Mouse (Mus musculus) embryonic fibroblast, embryonic 13.5 days (primary cell): ENCODE results near the gene F930015N05Rik. TPM values are rescaled to one million over a fixed set of nuclear protein-coding genes. Genes with fewer than 3 reads are reported as not detected.

Experiments
- H3K27ac ChIP-seq: 2 replicates; pipeline ENCODE4 v1.5.1; 2012; ENCODE audit warnings: low read length, control low read depth, inconsistent platforms; ENCODE audit not compliant: insufficient read depth
- H3K4me1 ChIP-seq: 2 replicates; pipeline ENCODE4 v1.6.1; 2011; ENCODE audit warnings: low read length; ENCODE audit not compliant: control insufficient read depth, insufficient read depth
- H3K4me3 ChIP-seq: 2 replicates; pipeline ENCODE4 v1.5.1; 2011; ENCODE audit warnings: mild to moderate bottlenecking, control low read depth, low read length; ENCODE audit not compliant: insufficient read depth
- CTCF ChIP-seq: IDR thresholded peaks from 2 replicates; pipeline ENCODE4 v1.5.1; 2011; ENCODE audit warnings: mild to moderate bottlenecking, control low read depth, low read length, moderate library complexity, borderline replicate concordance; ENCODE audit not compliant: insufficient read depth
- POLR2A ChIP-seq: IDR thresholded peaks from 2 replicates; pipeline ENCODE4 v1.6.1; 2011; ENCODE audit warnings: low read depth, mild to moderate bottlenecking, control low read depth, low read length, moderate library complexity
- polyA plus RNA-seq: library from polyadenylated mRNA; stranded (reverse); fragments of >200 nt; gene quantifications from 2 replicates; pipeline ENCODE4 v1.2.4, GENCODE M21; 2011; ENCODE audit warnings: low read depth; ENCODE audit not compliant: missing spikeins, insufficient read length

The F930015N05Rik gene
- polyA plus RNA-seq, 1 experiment = not detected

- H3K27ac ChIP-seq = no peak overlapping the region
- H3K4me1 ChIP-seq = no peaks in the 10 kb centered on the region
- no peak for TF ChIP-seq CTCF
- no peak for TF ChIP-seq POLR2A
- H3K4me3 ChIP-seq = no peak overlapping the region
Observed at GRCm38 (mm10) chr11:64396331-64396881, 40.0 kb downstream of the F930015N05Rik start.

GRCm38 (mm10) chr11:64386333-64386732, 50.1 kb downstream of the F930015N05Rik start:
- Histone ChIP-seq H3K4me3 (no peak overlapping the region), H3K27ac (no peak overlapping the region), H3K4me1 (no peaks in the 10 kb centered on the region)
- TF ChIP-seq CTCF (no peak), POLR2A (no peak)

Other genes starting within 250 kb of the F930015N05Rik start
- 1.1 and 1.4 TPM in 2 replicates for gene Hs3st3a1, start 1.3 kb downstream of the F930015N05Rik start, polyA plus RNA-seq